Mouse (Mus musculus) thymus, postnatal 14 days (tissue): Measurements from ENCODE around the gene Tspan18.

ENCODE experiments used
- DNase-seq: peaks from one replicate; pipeline ENCODE4 v3.0.0; 2021

Tspan18 gene

GRCm38 (mm10) chr2:93333817-93334731 lies at the start of gene Tspan18:
TSS of gene Tspan18 (minus strand) at chr2:93334505.
- peak; percentile 57 for DNase-seq

GRCm38 (mm10) chr2:93383831-93384230 lies 49.5 kb upstream of the Tspan18 start:
- no peak for DNase-seq

GRCm38 (mm10) chr2:93380680-93381089 lies 46.4 kb upstream of the Tspan18 start:
- DNase-seq: no peak

GRCm38 (mm10) chr2:93377797-93378196 lies 43.5 kb upstream of the Tspan18 start:
- DNase-seq: no peak

GRCm38 (mm10) chr2:93377157-93377556 lies 42.9 kb upstream of the Tspan18 start:
- DNase-seq: no peak

- DNase-seq: no peak
Observed at GRCm38 (mm10) chr2:93372872-93373271, 38.6 kb upstream of the Tspan18 start.

- no peak for DNase-seq
Observed at GRCm38 (mm10) chr2:93372097-93372571, 37.8 kb upstream of the Tspan18 start.

GRCm38 (mm10) chr2:93368954-93369353 lies 34.6 kb upstream of the Tspan18 start:
- no peak for DNase-seq

GRCm38 (mm10) chr2:93367962-93368361 lies 33.7 kb upstream of the Tspan18 start:
- no peak for DNase-seq

- DNase-seq: no peak
Observed at GRCm38 (mm10) chr2:93365411-93365810, 31.1 kb upstream of the Tspan18 start.

DNA sequence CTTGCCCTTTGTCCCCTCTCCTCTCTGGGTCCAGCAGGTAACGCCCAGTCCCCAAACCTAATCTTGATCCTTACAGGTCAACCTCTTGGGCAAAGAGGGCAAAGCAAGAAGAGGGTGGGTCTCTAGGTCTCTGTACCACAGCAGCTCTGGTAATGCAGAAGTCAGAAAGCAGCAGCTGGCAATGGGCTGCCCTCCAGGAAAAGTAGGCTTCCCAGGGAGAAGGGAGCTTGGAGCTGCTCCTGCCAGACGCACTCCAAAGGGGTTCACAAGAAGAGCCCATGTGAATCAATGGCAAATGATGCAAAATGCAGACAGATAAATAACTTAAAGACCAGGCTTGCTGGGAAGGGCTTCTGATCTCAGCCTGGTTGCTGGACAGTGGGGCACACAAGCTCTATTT lies 30.6 kb upstream of the Tspan18 start:
- no peak for DNase-seq

- no peak for DNase-seq
Observed at GRCm38 (mm10) chr2:93361454-93361853, 27.1 kb upstream of the Tspan18 start.

DNA sequence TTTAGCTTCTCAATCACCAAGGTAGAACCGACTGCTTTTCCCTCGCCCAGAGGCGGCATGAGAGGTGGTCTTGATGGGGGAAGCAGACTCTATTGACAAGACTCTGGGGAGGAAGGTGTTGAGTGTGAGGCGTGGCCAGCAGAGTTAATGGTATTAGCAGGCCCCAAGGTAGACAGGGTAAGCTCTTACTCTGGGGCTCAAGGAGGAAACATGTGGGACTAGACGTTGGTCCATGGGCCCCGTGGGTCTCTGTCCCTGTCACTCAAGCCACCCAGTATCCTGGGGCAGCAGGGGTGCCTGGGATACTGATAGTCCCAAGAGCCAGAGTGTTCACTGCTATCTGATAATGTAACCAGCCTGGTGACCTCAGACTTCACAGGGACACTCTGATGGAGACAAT lies 26.0 kb upstream of the Tspan18 start:
- DNase-seq: no peak

DNA sequence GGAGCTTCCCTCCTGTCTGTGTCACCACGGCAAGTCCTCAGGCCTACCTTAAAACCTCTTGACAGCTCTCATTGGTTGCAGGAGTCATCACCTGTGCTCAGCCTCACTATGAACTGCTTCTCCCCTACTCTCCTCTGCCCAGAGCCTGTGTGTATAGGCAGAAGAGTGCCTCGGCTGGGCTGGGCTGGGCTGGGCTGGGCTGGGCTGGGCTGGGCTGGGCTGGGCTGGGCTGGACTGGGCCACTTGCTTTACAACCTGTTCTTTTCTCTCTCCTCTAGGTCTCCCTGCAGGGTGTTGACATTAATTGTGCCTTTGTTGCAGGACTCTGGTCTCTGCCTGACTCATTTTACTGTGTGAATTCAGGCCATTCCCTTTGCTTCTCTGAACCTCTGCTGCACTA lies 23.1 kb upstream of the Tspan18 start:
- no peak for DNase-seq

- DNase-seq: no peak
Observed at GRCm38 (mm10) chr2:93355845-93356244, 21.5 kb upstream of the Tspan18 start.

DNA sequence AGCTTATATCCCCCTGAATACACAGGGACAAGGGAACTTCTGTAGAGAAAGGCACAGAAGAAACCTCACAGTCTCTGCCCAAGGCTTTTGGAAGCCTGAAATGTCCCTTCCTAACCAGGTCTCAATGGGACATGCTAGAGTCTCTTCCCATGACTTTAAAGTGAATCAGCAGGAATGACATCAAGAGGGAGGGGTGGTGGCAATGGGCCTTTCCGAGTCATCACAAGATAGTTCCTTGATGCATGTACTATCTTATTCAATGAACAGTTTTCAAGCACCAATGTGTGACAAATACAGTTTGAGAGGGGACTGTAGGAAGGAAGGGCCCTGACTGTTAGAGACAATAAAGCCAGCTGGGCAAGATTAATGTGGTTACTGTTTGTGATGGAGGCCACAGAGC lies 20.3 kb upstream of the Tspan18 start:
- DNase-seq: no peak

- no peak for DNase-seq
Observed at GRCm38 (mm10) chr2:93353725-93354124, 19.4 kb upstream of the Tspan18 start.

DNA sequence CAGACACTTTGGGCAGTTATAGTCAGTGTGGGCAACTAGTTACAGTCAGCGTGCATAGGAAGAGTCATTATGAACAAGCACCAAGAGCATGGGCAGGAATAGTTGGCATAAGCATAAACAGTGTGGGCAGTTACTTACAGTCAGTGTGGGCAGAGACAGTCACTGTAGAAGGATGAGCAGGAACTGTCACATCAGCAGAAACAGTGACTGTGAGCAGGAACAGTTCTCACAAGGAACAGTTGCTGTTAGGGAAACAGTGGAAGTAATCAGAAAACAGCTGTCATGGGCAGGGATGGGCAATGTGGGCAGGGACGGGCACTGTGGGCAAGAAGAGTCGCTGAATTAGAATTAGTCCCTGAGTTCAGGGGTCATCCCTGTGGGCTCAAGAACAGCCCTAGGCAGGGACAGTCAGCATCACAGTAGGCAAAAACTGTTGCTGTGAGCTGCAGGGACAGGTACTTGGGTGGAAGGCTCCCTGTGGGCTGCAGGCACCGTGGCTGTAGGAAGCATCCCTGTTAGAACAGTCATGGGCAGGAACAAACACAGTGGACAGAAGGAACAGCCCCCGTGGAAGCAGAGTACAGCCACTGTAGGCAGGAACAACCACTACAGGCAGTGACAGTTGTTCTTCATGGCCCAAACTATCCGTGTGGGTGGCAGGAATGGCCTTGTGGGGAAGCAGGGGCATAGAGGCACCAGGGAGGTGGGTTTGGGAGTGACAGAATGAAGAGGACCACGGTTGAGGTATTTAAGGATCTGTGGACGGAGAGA lies 18.8 kb upstream of the Tspan18 start:
- DNase-seq: no peak

GRCm38 (mm10) chr2:93351352-93351751 lies 17.0 kb upstream of the Tspan18 start:
- DNase-seq: no peak

DNA sequence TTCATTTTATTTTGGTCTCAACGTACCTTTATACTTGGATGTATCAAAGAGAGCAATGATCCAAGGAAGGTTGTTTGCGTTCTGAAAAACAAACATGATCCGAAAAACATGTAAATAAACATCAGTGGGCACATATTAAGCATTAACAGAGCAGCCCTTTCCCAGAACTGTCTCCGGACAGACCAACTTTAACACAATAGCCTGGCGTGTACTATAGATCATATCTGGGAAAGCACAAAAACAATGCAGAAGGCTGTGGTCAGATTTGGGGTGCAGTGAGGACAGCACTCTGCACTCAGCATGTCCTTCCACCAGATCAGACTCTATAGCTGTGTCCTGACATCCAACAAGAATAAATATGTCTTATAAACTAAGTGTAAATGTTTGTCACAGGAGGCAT lies 12.7 kb upstream of the Tspan18 start:
- DNase-seq: no peak

DNA sequence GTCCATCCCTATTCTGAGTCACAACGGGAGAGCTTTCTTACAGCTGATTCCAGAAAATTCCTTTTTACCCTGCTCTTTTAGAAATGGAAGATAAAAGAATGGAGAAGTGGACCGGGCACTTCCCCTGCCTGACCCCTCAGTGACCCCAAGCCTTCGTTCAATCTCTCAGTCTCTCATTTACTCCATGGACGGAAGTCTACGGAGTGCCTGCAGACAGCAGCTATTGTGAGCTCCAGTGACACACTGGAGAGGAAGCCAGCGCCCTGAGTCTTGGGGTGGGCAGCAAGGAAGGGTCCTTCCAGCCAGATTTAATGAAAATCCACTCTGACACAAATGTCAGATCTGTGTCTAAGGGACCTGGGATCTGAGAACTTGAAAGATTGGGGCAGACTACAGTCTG lies 12.3 kb upstream of the Tspan18 start:
- no peak for DNase-seq

DNA sequence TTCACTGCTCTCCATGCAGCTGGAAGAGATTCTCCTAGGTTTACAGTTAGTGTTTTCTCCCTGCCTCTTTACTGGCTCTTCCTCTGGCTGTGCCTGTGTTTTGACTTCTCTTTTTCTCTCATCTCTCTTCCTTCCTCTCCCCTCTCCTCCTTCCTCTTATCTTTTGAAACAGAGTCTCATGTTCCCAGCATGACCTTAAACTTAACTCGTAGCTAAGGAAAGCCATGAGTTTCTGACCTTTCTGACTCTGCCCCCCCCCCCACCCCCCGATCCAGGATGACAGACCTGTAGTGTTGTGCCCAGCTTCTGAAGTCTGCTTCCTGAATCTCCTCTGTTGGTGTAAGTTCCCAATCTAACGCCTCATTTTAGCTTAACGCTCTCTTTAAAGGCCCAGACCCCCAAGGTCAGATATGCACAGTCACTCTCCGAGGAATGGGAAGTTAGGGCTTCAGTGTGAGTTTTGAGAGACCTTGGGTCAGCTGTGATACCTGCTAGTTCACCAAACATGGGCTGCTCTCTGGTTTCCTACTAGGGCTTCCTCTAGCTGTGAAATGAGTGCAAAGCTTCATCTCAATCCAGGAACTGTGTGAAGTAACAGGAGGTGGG lies 11.5 kb upstream of the Tspan18 start:
- no peak for DNase-seq

DNA sequence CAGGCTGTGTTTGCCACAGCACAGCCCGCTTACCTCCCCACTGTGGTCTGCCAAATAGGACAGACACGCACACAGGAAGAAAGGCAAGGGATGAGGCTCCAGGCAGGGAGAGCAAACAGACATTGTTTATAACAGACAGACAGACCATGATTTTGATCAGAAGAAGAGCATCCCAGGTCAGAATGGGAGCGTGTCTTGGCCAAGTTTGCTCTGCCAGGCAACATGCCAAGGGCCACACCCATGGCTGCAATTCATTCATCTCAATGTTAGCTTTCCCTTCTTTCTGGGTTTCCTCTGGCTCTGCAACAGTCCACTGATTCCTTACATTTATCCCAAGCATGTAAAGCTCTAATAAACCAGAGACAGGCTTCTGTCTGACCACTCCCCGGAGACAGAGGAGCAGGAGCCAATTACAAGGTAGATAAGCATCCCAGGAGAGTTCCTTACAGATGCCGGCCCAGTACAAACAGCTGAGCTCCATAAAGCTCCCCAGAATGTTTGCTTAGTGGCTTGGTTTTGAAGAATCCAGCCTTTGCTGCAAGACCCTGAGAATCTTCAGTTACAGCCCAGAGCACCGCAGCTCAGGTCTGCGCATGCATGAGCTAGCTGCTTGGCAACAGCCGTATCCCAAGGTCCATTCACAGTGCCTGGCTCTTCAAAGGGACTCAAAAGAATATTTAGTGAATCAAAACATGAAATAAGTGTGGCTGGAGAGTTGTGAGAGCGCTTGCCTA lies 5.2 kb upstream of the Tspan18 start:
- DNase-seq: no peak
